Mouse (Mus musculus) heart, adult 9 months (tissue): ENCODE results near the gene Olfr723.
"Not testable (repeated sequence)": the region's sequence is repeated elsewhere in the genome, so short reads cannot be mapped to it uniquely, and the experiment has no call there.

ENCODE experiments used
- DNase-seq, 2 experiments: peaks; one replicate each; pipeline ENCODE4 v3.0.0; 2022; ENCODE audit warnings: low spot score in 2 of 2

Olfr723 gene

DNA sequence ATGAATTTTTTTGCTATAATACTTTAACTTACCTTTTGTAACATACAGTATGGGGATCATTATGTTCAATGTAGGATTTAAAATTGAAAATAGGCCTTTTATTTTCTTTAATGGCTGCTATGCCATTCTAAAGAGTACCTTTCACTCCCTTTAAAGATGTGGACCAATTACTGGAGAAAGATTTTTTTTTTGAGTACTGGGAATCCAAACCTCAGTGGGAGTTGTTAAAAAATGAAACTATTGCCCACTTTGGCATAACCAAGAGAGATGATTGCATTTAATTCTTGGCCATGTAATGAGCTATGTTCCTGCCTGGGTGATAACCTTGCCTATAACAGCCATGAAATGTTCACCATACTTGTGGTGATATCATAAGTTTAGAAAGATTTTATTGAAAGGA is at the start of gene Olfr723:
Gene Olfr723, minus strand, starts transcription at position 101 of the 400 bp plus-strand sequence.
- DNase-seq, result not testable (repeated sequence)

DNA sequence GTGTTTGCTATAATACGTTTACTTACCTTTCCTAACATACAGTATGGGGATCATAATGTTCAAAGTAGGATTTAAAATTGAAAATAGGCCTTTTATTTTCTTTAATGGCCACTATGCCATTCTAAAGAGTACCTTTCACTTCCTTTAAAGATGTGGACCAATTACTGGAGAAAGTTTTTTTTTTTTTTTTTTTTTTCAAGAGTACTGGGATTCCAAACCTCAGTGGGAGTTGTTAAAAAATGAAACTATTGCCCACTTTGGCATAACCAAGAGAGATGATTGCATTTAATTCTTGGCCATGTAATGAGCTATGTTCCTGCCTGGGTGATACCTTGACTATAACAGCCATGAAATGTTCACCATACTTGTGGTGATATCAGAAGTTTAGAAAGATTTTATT is 31.6 kb upstream of the Olfr723 start, which contains the start of gene Olfr724:
Gene Olfr724, minus strand, starts transcription at position 101 of the 400 bp plus-strand sequence.
- DNase-seq, result not testable (repeated sequence)

GRCm38 (mm10) chr14:49955890-49956289 is 24.3 kb upstream of the Olfr723 start:
- no peak for DNase-seq

DNA sequence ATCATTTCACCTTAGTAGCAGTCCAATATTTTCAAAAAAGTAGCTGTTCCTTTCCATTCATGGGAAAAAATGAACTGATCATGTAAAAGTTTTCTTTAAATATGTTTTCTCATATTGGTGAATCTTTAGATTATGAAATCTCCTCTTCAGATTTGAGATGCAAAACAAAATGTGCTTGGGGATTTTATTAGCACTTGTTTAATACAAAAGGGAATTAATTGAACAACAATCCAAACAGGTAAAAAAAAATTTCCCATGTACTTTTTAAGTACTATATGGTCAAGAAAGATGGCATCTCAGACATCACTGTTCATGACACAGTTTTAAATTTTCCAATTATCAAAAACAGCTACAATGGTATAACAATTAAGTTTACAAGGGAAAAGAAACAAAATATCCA is 29.7 kb downstream of the Olfr723 start, which contains the start of gene Olfr722:
Gene Olfr722, minus strand, starts transcription at position 101 of the 400 bp plus-strand sequence.
- no peak for DNase-seq
